Mouse (Mus musculus) left cerebral cortex, adult 8-10 months (tissue): ENCODE measurements around the gene Hmgcll1. TPM values are rescaled to one million over a fixed set of nuclear protein-coding genes. Genes with fewer than 3 reads are reported as not detected.

Experiments used
- total RNA-seq, 4 experiments: library from RNA; stranded (reverse); gene quantifications; 2 replicates each; pipeline ENCODE4 v1.2.4; 2022

Hmgcll1 gene
- total RNA-seq, 4 experiments from 2014 or later: 15.5 to 22.3 (median 19.0) TPM

Other genes with a start within 250 kb of the Hmgcll1 start
- 1 to 10 TPM; 1.2 to 1.7 (median 1.3) TPM for gene Bmp5, start 239.5 kb upstream of the Hmgcll1 start, total RNA-seq
- not detected for gene Gfral, start 198.8 kb downstream of the Hmgcll1 start, total RNA-seq